Mouse (Mus musculus): ENCODE measurements around the gene Rad54l. TPM values are rescaled to one million over a fixed set of nuclear protein-coding genes. Genes with fewer than 3 reads are reported as not detected.

Rad54l gene
- total and polyA plus RNA-seq, 3 experiments: 22.8 to 53.3 (median 28.8) TPM

DNA sequence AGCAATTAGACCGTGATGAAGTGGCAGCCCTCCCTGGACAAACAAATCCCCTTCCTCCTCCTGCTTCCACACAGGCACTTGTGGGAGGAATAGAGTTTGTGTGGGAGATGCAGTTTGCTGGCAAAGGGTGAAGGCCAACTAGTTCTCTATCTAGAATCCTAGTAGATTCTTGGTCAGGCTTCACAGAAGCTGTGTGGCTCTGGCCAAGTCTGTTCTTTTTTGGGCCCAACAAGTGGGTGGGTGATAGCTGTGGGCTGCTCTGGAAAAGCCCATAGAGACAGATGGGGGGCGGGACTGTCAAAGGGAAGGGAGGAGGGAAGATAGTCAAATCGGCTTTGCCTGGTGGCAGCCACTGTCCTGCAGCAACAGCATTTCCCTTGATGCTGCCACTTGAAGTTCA lies 37.3 kb upstream of the Rad54l start:
- Histone ChIP-seq H3K4me1 (ENCODE audit: control insufficient read depth in 1 of 2, insufficient read depth in 2 of 2) (peaks cover 0 to 17% of the 10 kb centered on the region in 2 experiments; a peak in 2 of 4 replicates), H3K4me2 (ENCODE audit: insufficient read depth, low read depth, poor library complexity, severe bottlenecking) (no peak overlapping the region), H3K27me3 (replicated peaks) (no peaks in the 10 kb centered on the region), H3K79me2 (replicated peaks; ENCODE audit: control insufficient read depth, extremely low read depth, insufficient read depth, poor library complexity, severe bottlenecking) (no peaks in the 10 kb centered on the region), H3K9me3 (replicated peaks; ENCODE audit: low read length) (no peaks in the 10 kb centered on the region), H3K36me3 (replicated peaks in 1 of 2; ENCODE audit: control insufficient read depth in 1 of 2, insufficient read depth in 1 of 2, low read length in 1 of 2) (peaks cover 31 to 80% of the 10 kb centered on the region in 2 experiments), H3K9ac (ENCODE audit: insufficient read depth, low read depth) (no peak overlapping the region), H3K4me3 (replicated peaks in 1 of 3; ENCODE audit: low read depth in 2 of 3, low read length in 2 of 3, poor library complexity in 1 of 3) (no peak overlapping the region), H3K27ac (ENCODE audit: insufficient read depth, low read depth) (no peak overlapping the region)
- in situ Hi-C loops (cut with MboI; ENCODE audit: low pct_ligation_motif_present, low pct_unique_long_range_greater_than_20kb, low sequenced_read_pairs) (loop anchor here (25.0 kb wide), 2 partner anchors 177 to 652 kb away; partner anchors contain the start of genes Hpdl, Mutyh and Toe1), dilution Hi-C loops (cut with MboI; ENCODE audit: extremely low pct_ligation_motif_present, extremely low pct_unique_long_range_greater_than_20kb, low sequenced_read_pairs) (no loop called here)
- DNase-seq (ENCODE audit: extremely low read depth): no peak
- TF ChIP-seq NRF1 (IDR thresholded peaks at IDR 0.05; ENCODE audit: low read depth, low read length) (no peak), ELF1 (IDR thresholded peaks at IDR 0.05; ENCODE audit: low read depth, low read length) (no peak), MYC (IDR thresholded peaks at IDR 0.05; ENCODE audit: low read depth, low read length) (no peak), SMC3 (IDR thresholded peaks at IDR 0.05; ENCODE audit: low read depth, low read length) (no peak), ETS1 (conservative IDR thresholded peaks at IDR 0.05; ENCODE audit: low read depth, low read length) (no peak), ZC3H11A (IDR thresholded peaks at IDR 0.05; ENCODE audit: low read depth, low read length) (no peak), ZMIZ1 (IDR thresholded peaks at IDR 0.05; ENCODE audit: low read depth, low read length) (no peak)

DNA sequence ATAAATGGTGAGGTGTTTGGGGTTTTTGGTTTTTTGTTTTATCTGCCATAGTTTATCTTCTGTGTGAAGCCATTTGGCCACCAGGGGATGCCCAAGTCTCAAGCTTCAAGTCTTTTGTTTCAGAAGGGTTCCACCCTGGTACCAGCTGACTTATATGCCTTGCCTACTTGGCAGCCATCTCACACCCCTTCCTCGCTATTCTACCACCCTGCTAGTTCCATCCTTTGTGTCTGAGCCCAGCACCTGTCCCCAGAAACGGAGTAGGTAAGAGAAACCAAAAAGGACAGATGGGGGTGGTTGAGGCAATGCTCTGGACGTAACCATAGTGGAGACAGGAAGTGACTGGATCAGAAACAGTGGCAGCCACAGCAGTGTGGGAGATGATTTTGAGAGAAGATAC lies 36.4 kb upstream of the Rad54l start:
- Histone ChIP-seq H3K9ac (ENCODE audit: insufficient read depth, low read depth) (no peak overlapping the region), H3K4me2 (ENCODE audit: insufficient read depth, low read depth, poor library complexity, severe bottlenecking) (no peak overlapping the region), H3K9me3 (replicated peaks; ENCODE audit: low read length) (no peaks in the 10 kb centered on the region), H3K79me2 (replicated peaks; ENCODE audit: control insufficient read depth, extremely low read depth, insufficient read depth, poor library complexity, severe bottlenecking) (no peaks in the 10 kb centered on the region), H3K4me1 (ENCODE audit: control insufficient read depth in 1 of 2, insufficient read depth in 2 of 2) (peaks cover 0 to 12% of the 10 kb centered on the region in 2 experiments; a peak in 2 of 4 replicates), H3K36me3 (replicated peaks in 1 of 2; ENCODE audit: control insufficient read depth in 1 of 2, insufficient read depth in 1 of 2, low read length in 1 of 2) (peaks cover 39 to 89% of the 10 kb centered on the region in 2 experiments), H3K27me3 (replicated peaks) (no peaks in the 10 kb centered on the region), H3K4me3 (replicated peaks in 1 of 3; ENCODE audit: low read depth in 2 of 3, low read length in 2 of 3, poor library complexity in 1 of 3) (no peak overlapping the region), H3K27ac (ENCODE audit: insufficient read depth, low read depth) (no peak overlapping the region)
- dilution Hi-C loops (cut with MboI; ENCODE audit: extremely low pct_ligation_motif_present, extremely low pct_unique_long_range_greater_than_20kb, low sequenced_read_pairs) (no loop called here), in situ Hi-C loops (cut with MboI; ENCODE audit: low pct_ligation_motif_present, low pct_unique_long_range_greater_than_20kb, low sequenced_read_pairs) (loop anchor here (25.0 kb wide), 2 partner anchors 177 to 652 kb away; partner anchors contain the start of genes Hpdl, Mutyh and Toe1)
- no peak for DNase-seq (ENCODE audit: extremely low read depth)
- TF ChIP-seq ETS1 (conservative IDR thresholded peaks at IDR 0.05; ENCODE audit: low read depth, low read length) (no peak), POLR2A (IDR thresholded peaks at IDR 0.05; ENCODE audit: low read depth, low read length) (no peak), USF1 (IDR thresholded peaks at IDR 0.05; ENCODE audit: low read depth, low read length) (no peak), ELF1 (IDR thresholded peaks at IDR 0.05; ENCODE audit: low read depth, low read length) (no peak), TCF12 (IDR thresholded peaks at IDR 0.05; ENCODE audit: low read depth, low read length) (no peak), HCFC1 (IDR thresholded peaks at IDR 0.05; ENCODE audit: low read depth, low read length) (no peak), TBP (conservative IDR thresholded peaks at IDR 0.05; ENCODE audit: low read depth, low read length) (no peak), CHD1 (IDR thresholded peaks at IDR 0.05; ENCODE audit: low read depth, low read length) (no peak), RAD21 (IDR thresholded peaks at IDR 0.05; ENCODE audit: low read depth, low read length) (peak; percentile 60), NELFE (IDR thresholded peaks at IDR 0.05; ENCODE audit: low read depth, low read length) (no peak), PAX5 (IDR thresholded peaks at IDR 0.05; ENCODE audit: low read length) (no peak), ZKSCAN1 (IDR thresholded peaks at IDR 0.05; ENCODE audit: borderline replicate concordance, low read depth, low read length) (no peak), CTCF (conservative IDR thresholded peaks at IDR 0.05 in 1 of 2, IDR thresholded peaks at IDR 0.05 in 1 of 2; ENCODE audit: low read depth in 2 of 2, low read length in 2 of 2) (peak; percentile 55 to 68), POLR2AphosphoS2 (IDR thresholded peaks at IDR 0.05; ENCODE audit: low read depth, low read length) (no peak), UBTF (IDR thresholded peaks at IDR 0.05; ENCODE audit: low read depth, low read length) (no peak), NRF1 (IDR thresholded peaks at IDR 0.05; ENCODE audit: low read depth, low read length) (no peak), E2F4 (IDR thresholded peaks at IDR 0.05; ENCODE audit: insufficient replicate concordance, low read depth, low read length) (no peak), BHLHE40 (IDR thresholded peaks at IDR 0.05; ENCODE audit: low read depth, low read length) (no peak), SMC3 (IDR thresholded peaks at IDR 0.05; ENCODE audit: low read depth, low read length) (peak; percentile 45), USF2 (conservative IDR thresholded peaks at IDR 0.05; ENCODE audit: low read depth, low read length) (no peak)

All from CH12.LX (cell line).